Mouse (Mus musculus) kidney, adult 2 months (tissue): Measurements from ENCODE around the gene Evi2a. TPM values are rescaled to one million over a fixed set of nuclear protein-coding genes. Genes with fewer than 3 reads are reported as not detected.

Experiments used
- DNase-seq: peaks from one replicate; pipeline ENCODE4 v3.0.0; 2021
- H3K27ac ChIP-seq: fragments of 200-500 bp; 2 replicates; pipeline ENCODE4 v1.5.1; 2012; ENCODE audit warnings: low read depth, low read length, control low read depth, inconsistent platforms; ENCODE audit not compliant: insufficient read depth
- H3K27me3 ChIP-seq: fragments of 200-500 bp; replicated peaks from 2 replicates; pipeline ENCODE4 v1.6.1; 2012; ENCODE audit warnings: mild to moderate bottlenecking, moderate library complexity, low read length, inconsistent platforms; ENCODE audit not compliant: control insufficient read depth, insufficient read depth
- H3K36me3 ChIP-seq: fragments of 200-500 bp; 2 replicates; pipeline ENCODE4 v1.6.1; 2012; ENCODE audit warnings: mild to moderate bottlenecking, moderate library complexity, low read length, inconsistent platforms; ENCODE audit not compliant: control insufficient read depth, insufficient read depth
- H3K4me1 ChIP-seq: fragments of 200-500 bp; 2 replicates; pipeline ENCODE4 v1.6.1; 2011; ENCODE audit warnings: low read length; ENCODE audit not compliant: control insufficient read depth, insufficient read depth
- H3K4me3 ChIP-seq: fragments of 200-500 bp; 2 replicates; pipeline ENCODE4 v1.5.1; 2011; ENCODE audit warnings: mild to moderate bottlenecking, low read depth, low read length, control low read depth; ENCODE audit not compliant: insufficient read depth
- CTCF ChIP-seq: fragments of 200-500 bp; conservative IDR thresholded peaks from 2 replicates; pipeline ENCODE4 v1.5.1; 2011; ENCODE audit warnings: low read depth, mild to moderate bottlenecking, control low read depth, low read length, moderate library complexity, mixed read lengths; ENCODE audit not compliant: insufficient read depth, insufficient read length
- POLR2A ChIP-seq: fragments of 200-500 bp; IDR thresholded peaks from one replicate; pipeline ENCODE4 v1.6.1; 2011; ENCODE audit warnings: low read depth, low read length, control low read depth
- WGBS: fragments of 180-500 bp; shearing (Covaris S2); methylation state at CpG from one replicate; pipeline ENCODE4 v1.1.7; 2018; 5-methylcytosine and 5-hydroxymethylcytosine counted together
- polyA plus RNA-seq: library from polyadenylated mRNA; depleted of rRNA; stranded (reverse); fragments of >200 nt; gene quantifications from 2 replicates; pipeline ENCODE4 v1.2.3, GENCODE M21; 2012

Gene Evi2a
- polyA plus RNA-seq, 1 experiment: 5.3 TPM

DNA sequence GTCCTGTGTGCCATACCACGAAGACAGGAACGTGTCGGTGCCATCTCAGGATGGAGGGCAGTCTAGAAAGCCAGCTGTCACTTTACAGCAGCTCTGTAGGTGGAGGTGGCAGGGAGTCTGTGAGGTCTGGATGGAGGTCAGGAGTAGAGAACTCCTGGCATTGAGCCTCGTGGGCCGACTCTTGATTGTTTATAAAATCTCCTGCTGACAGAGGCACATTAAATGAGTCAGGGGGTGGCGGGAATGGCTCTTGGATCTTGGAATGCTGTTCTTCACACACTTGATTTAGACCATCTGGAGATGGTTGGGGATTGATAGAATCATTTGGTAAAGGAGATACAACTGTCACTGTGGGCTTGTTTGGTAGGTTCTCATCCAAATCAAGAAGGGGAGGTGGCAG, 15.1 kb downstream of the Evi2a start:
- TF ChIP-seq POLR2A (no peak), CTCF (no peak)
- no peaks in the 10 kb centered on the region for H3K36me3 ChIP-seq
- no peaks in the 10 kb centered on the region for H3K4me1 ChIP-seq
- no peak for DNase-seq
- H3K27ac ChIP-seq: no peak overlapping the region
- no peak overlapping the region for H3K4me3 ChIP-seq
- WGBS: 67% methylated on average over 6 of the region's 6 CpGs
- no peaks in the 10 kb centered on the region for H3K27me3 ChIP-seq

DNA sequence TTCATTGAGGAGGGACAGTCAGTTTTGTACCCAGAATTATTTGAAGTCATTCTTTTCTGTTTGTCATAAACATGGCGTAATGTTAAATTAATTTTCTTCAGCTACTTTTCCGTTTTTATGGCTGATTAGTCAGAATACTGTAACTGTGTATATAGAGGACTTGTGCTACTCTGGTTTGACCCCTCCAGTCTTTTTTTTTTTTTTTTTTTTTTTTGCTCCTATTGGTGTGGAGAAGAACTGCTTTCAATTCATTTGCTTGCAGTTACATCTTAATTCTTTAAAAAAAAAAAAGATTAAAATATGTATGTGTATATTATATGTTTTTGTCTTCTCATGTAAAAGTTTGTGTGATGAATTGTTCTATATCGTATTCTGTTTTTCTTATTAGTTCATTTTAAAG, 18.4 kb downstream of the Evi2a start:
- H3K36me3 ChIP-seq: no peaks in the 10 kb centered on the region
- H3K27ac ChIP-seq: no peak overlapping the region
- no peak for TF ChIP-seq POLR2A
- no peak for TF ChIP-seq CTCF
- H3K4me1 ChIP-seq: no peaks in the 10 kb centered on the region
- 91% methylated on average over 3 of the region's 3 CpGs for WGBS
- no peaks in the 10 kb centered on the region for H3K27me3 ChIP-seq
- no peak for DNase-seq
- no peak overlapping the region for H3K4me3 ChIP-seq

DNA sequence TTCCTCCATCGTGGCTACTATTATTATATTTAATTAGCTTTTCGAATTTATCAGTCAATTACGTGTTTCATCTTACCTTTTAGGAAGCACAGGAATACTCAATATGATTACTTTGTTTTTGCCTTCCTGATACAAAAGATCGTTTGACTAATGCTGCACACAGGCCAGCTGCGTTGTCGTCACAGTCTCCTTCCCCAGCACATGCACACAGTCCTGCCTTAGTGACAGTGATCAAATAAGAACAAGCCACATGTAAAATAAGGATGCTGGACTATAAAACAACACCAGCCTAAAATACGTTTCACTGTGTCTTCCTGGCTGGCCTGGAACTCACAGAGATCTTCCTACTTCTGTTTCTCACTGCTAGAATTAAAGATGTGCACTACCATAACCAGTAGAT, 25.9 kb downstream of the Evi2a start:
- no peaks in the 10 kb centered on the region for H3K27me3 ChIP-seq
- no peak overlapping the region for H3K27ac ChIP-seq
- H3K4me3 ChIP-seq: no peak overlapping the region
- no peaks in the 10 kb centered on the region for H3K36me3 ChIP-seq
- DNase-seq: no peak
- H3K4me1 ChIP-seq: peaks cover 2% of the 10 kb centered on the region; the same call in 1 of the 2 replicates
- TF ChIP-seq POLR2A (no peak), CTCF (no peak)
- 92% methylated on average over 7 of the region's 7 CpGs for WGBS

DNA sequence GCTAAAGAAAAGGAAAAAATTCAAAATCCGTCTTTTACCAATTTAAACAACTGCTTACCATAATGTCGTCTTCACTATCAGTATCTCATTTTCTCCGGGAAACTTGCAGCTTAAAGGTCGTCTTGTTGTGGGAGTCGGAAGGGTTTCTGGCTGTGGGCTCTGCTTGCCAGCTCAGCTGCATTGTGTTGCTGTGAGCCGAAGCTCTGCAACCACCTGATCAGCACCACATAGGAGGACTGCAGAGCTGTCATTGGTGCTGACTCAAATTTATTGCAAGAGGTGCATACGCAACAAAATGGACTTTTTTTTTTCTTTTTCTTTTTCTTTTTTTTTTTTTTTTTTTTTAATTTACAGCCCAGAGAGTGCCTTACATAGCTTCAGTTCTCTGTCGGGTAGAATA, 26.6 kb downstream of the Evi2a start, which contains the start of gene Omg:
Gene Omg (minus strand): TSS at position 240 of the 400 bp plus-strand sequence.
- TF ChIP-seq CTCF (no peak), POLR2A (no peak)
- H3K27ac ChIP-seq: no peak within 1 kb of the TSS
- 49% methylated on average over 8 of the region's 8 CpGs for WGBS
- H3K4me3 ChIP-seq: no peak within 1 kb of the TSS
- peaks cover 2% of the 10 kb centered on the region; the same call in 1 of the 2 replicates for H3K4me1 ChIP-seq
- no peaks in the 10 kb centered on the region for H3K36me3 ChIP-seq
- DNase-seq: no peak
- H3K27me3 ChIP-seq: no peaks in the 10 kb centered on the region

DNA sequence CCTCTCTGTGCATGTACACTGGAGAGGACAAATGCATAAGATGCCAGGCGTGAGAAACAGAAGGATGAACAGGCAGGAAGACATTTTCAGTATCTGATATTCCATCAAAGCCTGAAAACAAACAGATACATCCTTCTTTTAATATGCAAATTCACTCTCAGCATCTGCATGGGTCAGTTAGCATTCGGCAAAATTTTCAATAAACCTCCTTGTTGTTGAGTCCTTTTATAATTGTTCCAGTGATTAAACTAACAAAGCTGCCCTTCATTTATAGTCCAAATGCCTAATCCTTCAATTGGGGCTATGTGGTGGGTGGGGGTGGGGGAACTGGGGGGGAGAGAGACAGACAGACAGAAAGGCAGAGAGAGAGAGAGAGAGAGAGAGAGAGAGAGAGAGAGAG, 27.5 kb downstream of the Evi2a start:
- Histone ChIP-seq H3K4me3 (no peak overlapping the region), H3K4me1 (peaks cover 2% of the 10 kb centered on the region; the same call in 1 of the 2 replicates), H3K27me3 (no peaks in the 10 kb centered on the region), H3K27ac (no peak overlapping the region), H3K36me3 (no peaks in the 10 kb centered on the region)
- DNase-seq: no peak
- WGBS: 79% methylated on average over 2 of the region's 2 CpGs
- TF ChIP-seq POLR2A: no peak
- no peak for TF ChIP-seq CTCF

DNA sequence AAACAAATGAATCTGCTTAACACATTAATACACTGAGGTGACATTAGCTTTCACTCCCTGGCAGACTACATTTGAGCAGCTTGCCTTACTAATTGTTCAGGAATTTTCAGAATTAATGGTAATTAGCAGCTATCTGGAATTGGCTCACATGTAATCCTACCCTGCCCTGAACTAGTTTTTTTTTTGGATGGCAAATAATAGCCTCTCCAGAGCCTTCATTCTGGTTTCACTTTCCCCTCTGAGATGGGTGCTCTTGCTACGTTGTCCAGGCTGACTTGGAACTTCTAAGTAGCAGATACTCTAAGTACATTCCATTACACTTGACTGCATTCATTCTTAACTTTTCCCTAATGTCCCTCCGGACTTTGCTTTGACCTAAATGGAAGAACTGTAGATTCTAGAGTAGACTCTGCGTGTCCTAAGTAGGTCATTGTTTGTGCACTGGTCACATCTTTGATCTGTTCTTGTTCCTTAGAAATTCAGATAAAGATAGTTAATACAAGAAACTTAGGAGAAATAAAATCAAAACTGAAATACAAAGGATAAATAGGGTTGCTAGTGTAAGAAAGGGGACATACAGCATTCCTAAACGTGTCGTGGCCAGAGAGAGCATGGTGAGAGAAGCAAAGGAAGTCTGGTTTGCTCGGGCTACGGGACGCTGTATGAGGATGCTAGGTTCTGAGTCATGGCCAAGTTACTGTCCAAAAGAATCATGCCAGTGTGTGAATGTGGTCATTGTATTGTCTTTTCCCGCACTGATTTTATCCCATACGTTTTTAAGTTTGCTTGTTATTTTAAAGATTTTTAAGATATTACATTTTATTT, 35.2 kb downstream of the Evi2a start:
- DNase-seq: peak; percentile 48

DNA sequence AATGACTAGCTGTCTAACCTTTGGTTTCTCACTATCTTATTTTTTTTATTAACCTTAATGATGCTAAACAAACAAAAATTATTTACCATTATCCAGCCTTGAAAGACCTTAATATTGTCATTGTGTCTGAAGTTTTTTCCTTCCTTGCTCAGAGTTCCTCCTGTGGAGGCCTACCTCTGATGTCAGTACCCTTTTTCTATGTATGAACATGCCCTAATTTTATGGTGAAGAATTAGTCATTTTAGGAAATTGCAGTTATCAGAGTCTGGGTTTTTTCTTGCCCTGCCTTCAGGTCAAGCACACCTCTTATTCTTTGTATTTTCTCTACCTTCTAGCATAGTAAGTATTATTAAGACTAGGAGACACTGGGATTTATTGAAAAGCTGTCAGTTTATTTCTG, 45.7 kb downstream of the Evi2a start:
- DNase-seq: no peak
- no peaks in the 10 kb centered on the region for H3K4me1 ChIP-seq
- no peaks in the 10 kb centered on the region; the same call in 1 of the 2 replicates for H3K36me3 ChIP-seq
- H3K4me3 ChIP-seq: no peak overlapping the region
- no peak for TF ChIP-seq CTCF
- no peak for TF ChIP-seq POLR2A
- H3K27ac ChIP-seq: no peak overlapping the region
- no peaks in the 10 kb centered on the region for H3K27me3 ChIP-seq

More for the DNA sequence above, 35.2 kb downstream of the Evi2a start:
- H3K27me3 ChIP-seq: no peaks in the 10 kb centered on the region
- no peaks in the 10 kb centered on the region; the same call in 1 of the 2 replicates for H3K36me3 ChIP-seq
- 33% methylated on average over 10 of the region's 10 CpGs for WGBS
- 0 out of 2 replicates have a peak overlapping the region, but pooled peaks have one; percentile 7 for H3K4me3 ChIP-seq
- TF ChIP-seq CTCF (no peak), POLR2A (no peak)
- H3K27ac ChIP-seq: peak overlapping the region; percentile 60
- H3K4me1 ChIP-seq: peaks cover 4% of the 10 kb centered on the region; the same call in 1 of the 2 replicates
